Mouse (Mus musculus) kidney, embryonic 16.5 days (tissue): ENCODE measurements at regions not wholly inside any gene's neighbourhood (a gene's known extent, or its start where the extent isn't known, plus 50 kb on each side); places are given as distances from the start of the nearest gene placed in this dataset.

Experiments
- ATAC-seq: fragments of 200-750 bp; cut with Nextera tagmentation; 2 replicates; pipeline ENCODE4 v1.8.0; 2017; ENCODE audit warnings: moderate TSS enrichment; ENCODE audit not compliant: low FRiP score, low TSS enrichment
- H3K27ac ChIP-seq: fragments of 300-500 bp; sonication (generic); 2 replicates; pipeline ENCODE4 v1.5.1; 2014; ENCODE audit warnings: low read length
- H3K27me3 ChIP-seq: fragments of 300-500 bp; sonication (generic); 2 replicates; pipeline ENCODE4 v1.6.1; 2014; ENCODE audit warnings: low read length, control low read depth, mixed read lengths; ENCODE audit not compliant: insufficient read depth
- H3K36me3 ChIP-seq: fragments of 300-500 bp; sonication (generic); 2 replicates; pipeline ENCODE4 v1.6.1; 2014; ENCODE audit warnings: low read length, control low read depth, mixed read lengths; ENCODE audit not compliant: insufficient read depth
- H3K4me1 ChIP-seq: fragments of 300-500 bp; sonication (generic); 2 replicates; pipeline ENCODE4 v1.6.1; 2014; ENCODE audit warnings: low read length, control low read depth, mixed read lengths; ENCODE audit not compliant: insufficient read depth
- H3K4me2 ChIP-seq: fragments of 300-500 bp; sonication (generic); replicated peaks from 2 replicates; pipeline ENCODE4 v1.6.1; 2014; ENCODE audit warnings: low read depth, low read length
- H3K4me3 ChIP-seq: fragments of 300-500 bp; sonication (generic); 2 replicates; pipeline ENCODE4 v1.5.1; 2014; ENCODE audit warnings: mild to moderate bottlenecking, low read length
- H3K9ac ChIP-seq: fragments of 300-500 bp; sonication (generic); replicated peaks from 2 replicates; pipeline ENCODE4 v1.6.1; 2014; ENCODE audit warnings: low read length
- H3K9me3 ChIP-seq: fragments of 300-500 bp; sonication (generic); 2 replicates; pipeline ENCODE4 v1.6.1; 2016; ENCODE audit warnings: low read length, control low read depth
- WGBS: fragments of 180-500 bp; shearing (Covaris S2); extraction: QIAGEN DNeasy Blood & Tissue Kit; methylation state at CpG from one replicate; pipeline ENCODE4 v1.1.7; 2014; 5-methylcytosine and 5-hydroxymethylcytosine counted together

DNA sequence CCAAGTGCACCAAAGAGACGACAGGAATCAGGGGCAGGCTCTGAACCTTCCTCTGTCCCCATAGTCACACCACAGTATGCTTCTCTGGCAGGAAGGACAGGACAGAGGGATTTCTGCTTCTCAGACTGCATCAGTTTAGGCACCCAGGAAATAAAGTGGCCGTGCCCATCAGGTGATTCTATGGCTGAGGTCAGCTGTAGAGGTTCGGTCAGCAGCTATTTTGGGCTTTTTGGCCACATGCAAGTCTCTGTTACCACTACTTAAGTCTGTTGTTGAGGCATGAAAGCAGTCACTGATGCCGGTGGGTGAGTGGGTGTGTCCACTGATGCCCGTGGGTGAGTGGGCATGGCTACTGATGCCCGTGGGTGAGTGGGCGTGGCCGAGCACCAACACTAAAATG lies 128.4 kb upstream of the Six2 start:
- Histone ChIP-seq H3K4me3 (no peak overlapping the region), H3K4me2 (no peak overlapping the region), H3K36me3 (no peaks in the 10 kb centered on the region), H3K27me3 (no peaks in the 10 kb centered on the region), H3K9ac (no peak overlapping the region), H3K4me1 (no peaks in the 10 kb centered on the region), H3K27ac (no peak overlapping the region), H3K9me3 (no peaks in the 10 kb centered on the region)
- WGBS: 90% methylated on average over 8 of the region's 8 CpGs
- ATAC-seq: no peak

GRCm38 (mm10) chr17:85816056-85816455 lies 128.0 kb upstream of the Six2 start:
- no peaks in the 10 kb centered on the region for H3K36me3 ChIP-seq

GRCm38 (mm10) chr17:85808580-85808979 lies 120.5 kb upstream of the Six2 start:
- Histone ChIP-seq H3K9me3 (no peaks in the 10 kb centered on the region), H3K27ac (no peak overlapping the region), H3K27me3 (peaks cover 9% of the 10 kb centered on the region; the same call in 1 of the 2 replicates), H3K36me3 (no peaks in the 10 kb centered on the region), H3K9ac (no peak overlapping the region), H3K4me1 (no peaks in the 10 kb centered on the region), H3K4me3 (no peak overlapping the region), H3K4me2 (no peak overlapping the region)
- ATAC-seq: no peak
- 51% methylated on average over 5 of the region's 5 CpGs for WGBS

More at GRCm38 (mm10) chr17:85816056-85816455, 128.0 kb upstream of the Six2 start:
- H3K9me3 ChIP-seq: no peaks in the 10 kb centered on the region
- H3K9ac ChIP-seq: no peak overlapping the region
- no peak overlapping the region for H3K27ac ChIP-seq
- no peaks in the 10 kb centered on the region for H3K4me1 ChIP-seq
- H3K4me3 ChIP-seq: no peak overlapping the region
- no peak overlapping the region for H3K4me2 ChIP-seq
- 90% methylated on average over 8 of the region's 8 CpGs for WGBS
- H3K27me3 ChIP-seq: no peaks in the 10 kb centered on the region
- ATAC-seq: no peak

- 44% methylated on average over 13 of the region's 13 CpGs for WGBS
- H3K9me3 ChIP-seq: no peaks in the 10 kb centered on the region
- ATAC-seq: no peak
- peaks cover 33% of the 10 kb centered on the region for H3K27me3 ChIP-seq
- H3K9ac ChIP-seq: no peak overlapping the region
- H3K4me3 ChIP-seq: no peak overlapping the region
- no peaks in the 10 kb centered on the region for H3K36me3 ChIP-seq
- H3K4me2 ChIP-seq: no peak overlapping the region
- 0 out of 2 replicates have a peak overlapping the region, but pooled peaks have one; percentile 16 for H3K27ac ChIP-seq
- H3K4me1 ChIP-seq: no peaks in the 10 kb centered on the region; the same call in 1 of the 2 replicates
These were observed 117.8 kb upstream of the Six2 start for GRCm38 (mm10) chr17:85805726-85806359.

DNA sequence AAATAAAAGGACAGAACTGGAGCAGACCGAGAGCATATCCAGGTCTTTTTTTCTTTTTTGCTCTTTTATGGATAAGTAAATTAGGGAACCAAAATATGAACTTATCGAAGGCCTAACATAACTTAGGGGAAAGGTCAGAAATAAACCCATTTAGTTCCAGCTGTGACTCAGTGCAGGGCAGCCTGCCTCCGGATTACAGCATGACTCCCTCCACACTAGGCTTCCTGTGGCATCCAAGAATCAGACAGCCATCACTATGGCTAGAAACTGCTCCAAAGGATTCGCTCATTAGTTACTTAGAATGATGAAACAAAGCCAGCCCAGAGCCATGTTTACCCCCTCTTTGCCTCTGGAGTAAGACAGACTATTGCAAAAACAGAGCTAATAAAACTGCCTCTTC lies 116.6 kb upstream of the Six2 start:
- H3K27ac ChIP-seq: no peak overlapping the region
- H3K9ac ChIP-seq: no peak overlapping the region
- H3K36me3 ChIP-seq: no peaks in the 10 kb centered on the region
- peaks cover 9% of the 10 kb centered on the region for H3K4me1 ChIP-seq
- no peak overlapping the region for H3K4me2 ChIP-seq
- H3K27me3 ChIP-seq: peaks cover 44% of the 10 kb centered on the region
- WGBS: 64% methylated on average over 4 of the region's 4 CpGs
- ATAC-seq: no peak
- H3K9me3 ChIP-seq: no peaks in the 10 kb centered on the region
- H3K4me3 ChIP-seq: no peak overlapping the region

DNA sequence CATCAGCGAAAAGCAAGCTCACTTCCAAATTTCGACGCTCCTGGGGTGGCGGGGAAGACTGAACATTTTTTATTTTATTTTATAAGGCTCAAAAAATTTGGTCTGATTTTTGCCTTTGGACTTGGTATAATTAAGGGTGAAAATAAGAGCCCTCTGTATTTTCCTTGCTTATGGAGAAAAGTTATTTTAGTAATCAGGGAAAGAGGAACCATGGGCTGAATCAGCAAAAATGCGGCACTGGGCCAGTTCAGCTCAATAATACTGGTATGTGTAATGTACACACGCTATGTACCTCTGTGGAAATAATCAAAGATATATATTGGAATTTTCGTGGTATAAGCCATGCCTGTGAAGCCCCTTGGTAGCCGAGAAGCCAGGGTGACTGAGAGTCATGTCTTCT lies 113.7 kb upstream of the Six2 start:
- Histone ChIP-seq H3K9me3 (no peaks in the 10 kb centered on the region), H3K4me2 (peak overlapping the region; percentile 87; the same call in 1 of the 2 replicates), H3K27ac (no peak overlapping the region), H3K4me1 (peaks cover 13% of the 10 kb centered on the region), H3K27me3 (peaks cover 60% of the 10 kb centered on the region), H3K9ac (no peak overlapping the region), H3K4me3 (no peak overlapping the region), H3K36me3 (no peaks in the 10 kb centered on the region)
- 76% methylated on average over 8 of the region's 8 CpGs for WGBS
- ATAC-seq: no peak

- peak overlapping the region; percentile 54 for H3K4me3 ChIP-seq
- peak overlapping the region; percentile 87 for H3K4me2 ChIP-seq
- H3K9ac ChIP-seq: peak overlapping the region; percentile 59
- 34% methylated on average over 14 of the region's 14 CpGs for WGBS
- H3K36me3 ChIP-seq: no peaks in the 10 kb centered on the region
- peaks cover 62% of the 10 kb centered on the region for H3K27me3 ChIP-seq
- H3K9me3 ChIP-seq: no peaks in the 10 kb centered on the region
- H3K27ac ChIP-seq: peak overlapping the region; percentile 85
- peaks cover 13% of the 10 kb centered on the region for H3K4me1 ChIP-seq
- ATAC-seq: no peak; the same call in 1 of the 2 replicates
These were observed 113.1 kb upstream of the Six2 start for GRCm38 (mm10) chr17:85801079-85801605.

DNA sequence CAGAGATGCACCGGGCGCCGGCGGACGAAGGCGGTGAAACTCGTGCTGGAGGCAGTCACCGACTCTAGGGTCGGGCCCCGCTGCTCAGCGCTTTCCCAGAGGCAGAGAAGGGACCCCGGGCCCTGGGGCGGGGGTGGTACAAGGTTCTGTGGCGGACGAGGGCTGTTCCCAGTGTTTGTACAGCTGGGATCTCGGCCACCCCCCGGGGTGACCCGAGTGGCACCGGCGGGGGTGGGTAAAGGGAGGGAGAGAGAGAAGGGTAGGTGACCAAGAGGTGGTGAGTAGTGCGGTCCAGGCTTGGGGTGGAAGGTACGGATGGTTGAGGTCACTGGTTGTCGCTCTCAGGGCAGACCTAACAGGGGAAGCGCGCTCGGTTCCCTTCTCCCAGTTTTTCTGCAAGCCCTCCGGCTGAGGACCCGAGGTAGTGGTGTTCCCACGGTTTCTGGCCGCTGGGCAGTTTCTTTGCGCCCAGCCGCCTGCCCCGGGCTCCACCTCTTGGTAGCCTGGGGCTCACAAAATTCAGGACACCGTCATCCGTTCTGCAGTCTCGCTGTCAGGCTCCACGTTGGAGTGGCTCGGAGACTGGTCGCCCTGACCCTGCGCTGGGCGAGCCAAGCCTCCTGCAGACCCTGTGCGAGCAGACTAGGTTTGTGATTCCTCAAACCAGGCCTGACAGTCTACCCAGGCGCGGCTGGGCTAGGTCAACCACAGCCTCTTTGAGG lies 112.4 kb upstream of the Six2 start:
- ATAC-seq: peak; percentile 80
- Histone ChIP-seq H3K4me3 (peak overlapping the region; percentile 54), H3K4me1 (peaks cover 13% of the 10 kb centered on the region), H3K9ac (peak overlapping the region; percentile 59), H3K27me3 (peaks cover 59% of the 10 kb centered on the region), H3K4me2 (peak overlapping the region; percentile 87), H3K9me3 (no peaks in the 10 kb centered on the region), H3K27ac (peak overlapping the region; percentile 85), H3K36me3 (no peaks in the 10 kb centered on the region)
- WGBS: 2% methylated on average over 44 of the region's 44 CpGs

DNA sequence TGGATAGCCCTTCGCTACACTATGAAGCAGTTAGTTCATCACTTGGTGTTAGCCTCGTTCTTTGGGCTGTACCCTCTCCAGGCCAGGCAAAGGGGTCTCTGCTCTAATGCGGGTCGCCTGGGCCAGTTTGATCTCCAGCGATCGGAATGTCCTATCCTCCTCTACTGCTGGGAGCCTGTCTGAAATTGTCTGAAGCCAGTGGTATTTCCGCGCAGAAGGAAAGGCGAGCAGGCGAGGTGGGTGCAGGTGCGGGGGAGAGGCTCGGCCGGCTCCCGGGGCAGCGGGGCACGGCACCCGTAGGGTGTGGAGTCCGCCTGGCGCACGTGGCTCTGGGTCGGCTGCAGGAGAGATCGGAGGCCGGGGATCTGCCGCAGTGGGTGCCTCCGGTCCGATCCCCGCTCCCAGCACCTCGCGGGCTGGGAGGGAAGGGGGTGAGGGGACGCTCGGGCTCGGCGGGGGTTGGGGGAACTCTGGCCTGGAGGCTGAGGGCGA lies 111.8 kb upstream of the Six2 start:
- peak overlapping the region; percentile 85 for H3K27ac ChIP-seq
- H3K4me2 ChIP-seq: peak overlapping the region; percentile 87
- peaks cover 13% of the 10 kb centered on the region for H3K4me1 ChIP-seq
- WGBS: under 1% methylated on average over 34 of the region's 34 CpGs
- H3K9ac ChIP-seq: peak overlapping the region; percentile 59
- H3K27me3 ChIP-seq: peaks cover 59% of the 10 kb centered on the region
- peak overlapping the region; percentile 54 for H3K4me3 ChIP-seq
- H3K9me3 ChIP-seq: no peaks in the 10 kb centered on the region
- ATAC-seq: peak; percentile 50
- no peaks in the 10 kb centered on the region for H3K36me3 ChIP-seq
